Mouse (Mus musculus) testis, postnatal 14 days (tissue): ENCODE results near the gene Gm17571.

Source experiments
- DNase-seq: peaks from one replicate; pipeline ENCODE4 v3.0.0; 2021; ENCODE audit warnings: low spot score

Gm17571 gene

GRCm38 (mm10) chr9:13455231-13455630, 8.7 kb upstream of the Gm17571 start:
- DNase-seq = no peak

GRCm38 (mm10) chr9:13454651-13455123, 8.1 kb upstream of the Gm17571 start:
- no peak for DNase-seq

- no peak for DNase-seq
Observed at GRCm38 (mm10) chr9:13448716-13449115, 2.2 kb upstream of the Gm17571 start.

- no peak for DNase-seq
Observed at GRCm38 (mm10) chr9:13446236-13446635, 317 bp downstream of the Gm17571 start.

GRCm38 (mm10) chr9:13443484-13444211, 2.9 kb downstream of the Gm17571 start:
- no peak for DNase-seq

GRCm38 (mm10) chr9:13442012-13442735, 4.4 kb downstream of the Gm17571 start:
- no peak for DNase-seq

GRCm38 (mm10) chr9:13440911-13441310, 5.6 kb downstream of the Gm17571 start:
- no peak for DNase-seq

GRCm38 (mm10) chr9:13433501-13434090, 13.0 kb downstream of the Gm17571 start:
- DNase-seq = no peak

- no peak for DNase-seq
Observed at GRCm38 (mm10) chr9:13431646-13432045, 14.9 kb downstream of the Gm17571 start.

- DNase-seq = no peak
Observed at GRCm38 (mm10) chr9:13430744-13431143, 15.8 kb downstream of the Gm17571 start.

GRCm38 (mm10) chr9:13430302-13430701, 16.3 kb downstream of the Gm17571 start:
- no peak for DNase-seq

GRCm38 (mm10) chr9:13429477-13430125, 17.0 kb downstream of the Gm17571 start:
- no peak for DNase-seq

- DNase-seq = peak; percentile 20
Observed at GRCm38 (mm10) chr9:13425031-13425940, 21.3 kb downstream of the Gm17571 start.

- DNase-seq = no peak
Observed at GRCm38 (mm10) chr9:13414230-13414766, 32.3 kb downstream of the Gm17571 start.
